In the genomic region with DNA sequence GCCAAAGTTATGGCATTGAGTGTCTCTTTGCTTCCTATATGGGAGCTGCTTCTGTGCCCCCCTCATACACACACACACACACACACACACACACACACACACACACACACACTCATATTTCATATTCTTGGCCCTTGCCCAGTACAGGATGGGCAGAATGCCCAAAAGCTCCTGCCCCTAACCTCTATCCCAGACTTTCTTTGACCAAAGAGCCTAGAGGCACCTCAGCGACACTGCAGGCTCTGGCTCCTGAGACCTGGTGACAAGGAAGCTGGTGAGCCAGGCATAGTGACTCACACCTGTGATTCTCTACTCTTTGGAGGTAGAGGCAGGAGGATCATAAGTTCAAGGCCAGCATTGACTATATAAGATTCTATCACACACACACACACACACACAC, we compare ENCODE assay signal across 9 mouse cellular contexts. TPM values are rescaled to one million over a fixed set of nuclear protein-coding genes. Genes with fewer than 3 reads are reported as not detected.
DNase-seq lines count a peak whose midpoint lies in the region; ATAC-seq lines count a peak whose summit lies in the region.
"Had no signal": no experiment of that assay in that cellular context is flagged by ENCODE, and none has a peak within 500 bp of the region (broad histone marks: within the 10 kb centered on the region; RNA-seq: fewer than 3 reads in every experiment).

No protein-coding gene starts in this region.

- peak; percentile 40 for DNase-seq in kidney, postnatal 10 days
- no peak for DNase-seq in kidney, postnatal 14 days
- DNase-seq in embryonic facial prominence, embryonic 10.5 days (ENCODE audit: low spot score): no peak
- no peak for DNase-seq in hindbrain, embryonic 14.5 days (ENCODE audit: low spot score)
- DNase-seq in left cerebral cortex, adult 11 months (ENCODE audit: low spot score): no peak
- DNase-seq in layer of hippocampus, postnatal 14 days (ENCODE audit: low spot score in 2 of 2): no peak

- no peak overlapping the region for H3K27ac ChIP-seq in embryonic facial prominence, embryonic 10.5 days (replicated peaks)
- peak overlapping the region; percentile 69; the same call in 1 of the 2 replicates for H3K27ac ChIP-seq in hindbrain, embryonic 14.5 days
- H3K27ac ChIP-seq in neural tube, embryonic 15.5 days (replicated peaks): peak overlapping the region; percentile 97; the same call in 1 of the 2 replicates

- peaks cover 64% of the 10 kb centered on the region for H3K4me1 ChIP-seq in embryonic facial prominence, embryonic 10.5 days
- H3K4me1 ChIP-seq in hindbrain, embryonic 14.5 days (replicated peaks; ENCODE audit: control insufficient read depth, insufficient read depth, low read length): peaks cover 33% of the 10 kb centered on the region
- peaks cover 51% of the 10 kb centered on the region for H3K4me1 ChIP-seq in neural tube, embryonic 15.5 days

- H3K9ac ChIP-seq in hindbrain, embryonic 14.5 days: peak overlapping the region; percentile 34; the same call in 1 of the 2 replicates
- peak overlapping the region; percentile 99 for H3K9ac ChIP-seq in neural tube, embryonic 15.5 days (replicated peaks)
- H3K9ac ChIP-seq: heart, embryonic 12.5 days had no signal

- 57% methylated on average over 1 of the region's 1 CpGs for WGBS in embryonic facial prominence, embryonic 10.5 days
- 40% methylated on average over 1 of the region's 1 CpGs for WGBS in hindbrain, embryonic 14.5 days
- WGBS in neural tube, embryonic 15.5 days: 40% methylated on average over 1 of the region's 1 CpGs

- peaks cover 26% of the 10 kb centered on the region for H3K36me3 ChIP-seq in embryonic facial prominence, embryonic 10.5 days (replicated peaks)
- H3K36me3 ChIP-seq in hindbrain, embryonic 14.5 days (replicated peaks; ENCODE audit: control insufficient read depth, insufficient read depth): peaks cover 31% of the 10 kb centered on the region
- H3K36me3 ChIP-seq in neural tube, embryonic 15.5 days: peaks cover 28% of the 10 kb centered on the region

- no peak for ATAC-seq in hindbrain, embryonic 14.5 days (ENCODE audit: low FRiP score)
- ATAC-seq in neural tube, embryonic 15.5 days (ENCODE audit: low FRiP score): no peak

- H3K4me3 ChIP-seq in embryonic facial prominence, embryonic 10.5 days: peak overlapping the region; percentile 87; the same call in 1 of the 2 replicates
- H3K4me3 ChIP-seq in hindbrain, embryonic 14.5 days (replicated peaks; ENCODE audit: low read length): peak overlapping the region; percentile 80
- peak overlapping the region; percentile 97 for H3K4me3 ChIP-seq in neural tube, embryonic 15.5 days (replicated peaks)

- peak overlapping the region; percentile 68 for H3K4me2 ChIP-seq in hindbrain, embryonic 14.5 days (replicated peaks)
- H3K4me2 ChIP-seq in neural tube, embryonic 15.5 days: peak overlapping the region; percentile 70

- peaks cover 26% of the 10 kb centered on the region for H3K27me3 ChIP-seq in embryonic facial prominence, embryonic 10.5 days (replicated peaks; ENCODE audit: low read depth, poor library complexity, severe bottlenecking)
- H3K27me3 ChIP-seq in hindbrain, embryonic 14.5 days (ENCODE audit: control insufficient read depth, insufficient read depth, low read length): no peaks in the 10 kb centered on the region
- no peaks in the 10 kb centered on the region for H3K27me3 ChIP-seq in neural tube, embryonic 15.5 days (replicated peaks)

- no peaks in the 10 kb centered on the region for H3K9me3 ChIP-seq in embryonic facial prominence, embryonic 10.5 days
- no peaks in the 10 kb centered on the region for H3K9me3 ChIP-seq in hindbrain, embryonic 14.5 days (ENCODE audit: control insufficient read depth, low read length)
- no peaks in the 10 kb centered on the region for H3K9me3 ChIP-seq in neural tube, embryonic 15.5 days (replicated peaks)
- H3K9me3 ChIP-seq: heart, embryonic 12.5 days had no signal

RNA-seq across cellular contexts. Expression of a gene that starts 2.1 kb away (rescaled TPM):
- 5.3 and 5.7 TPM in 2 replicates for polyA plus RNA-seq in embryonic facial prominence, embryonic 10.5 days (2016; fragmentation: Nextera tagmentation; extraction: Ambion mirVana)
- 40.0 and 40.3 TPM in 2 replicates for polyA plus RNA-seq in hindbrain, embryonic 14.5 days (2014; fragmentation: Nextera tagmentation; extraction: Ambion mirVana)
- 50.9 and 63.0 TPM in 2 replicates for polyA plus RNA-seq in neural tube, embryonic 15.5 days (2015; fragmentation: Nextera tagmentation; extraction: Ambion mirVana)
- total RNA-seq in layer of hippocampus, postnatal 14 days (2021): 100 to 1,000 TPM; 128 to 131 TPM

RNA-seq across cellular contexts. Expression of a gene that starts 5.8 kb away (rescaled TPM):
- 1,206 and 1,219 TPM in 2 replicates for polyA plus RNA-seq in embryonic facial prominence, embryonic 10.5 days (2016; fragmentation: Nextera tagmentation; extraction: Ambion mirVana)
- 614 and 694 TPM in 2 replicates for polyA plus RNA-seq in hindbrain, embryonic 14.5 days (2014; fragmentation: Nextera tagmentation; extraction: Ambion mirVana)
- polyA plus RNA-seq in neural tube, embryonic 15.5 days (2015; fragmentation: Nextera tagmentation; extraction: Ambion mirVana): 655 and 750 TPM in 2 replicates
- total RNA-seq in layer of hippocampus, postnatal 14 days (2021): 100 to 1,000 TPM; 532 to 602 TPM

RNA-seq across cellular contexts. Expression of a gene that starts 24.7 kb away (rescaled TPM):
- polyA plus RNA-seq in embryonic facial prominence, embryonic 10.5 days (2016; fragmentation: Nextera tagmentation; extraction: Ambion mirVana): 15.6 and 19.2 TPM in 2 replicates
- polyA plus RNA-seq in hindbrain, embryonic 14.5 days (2014; fragmentation: Nextera tagmentation; extraction: Ambion mirVana): 6.5 and 11.0 TPM in 2 replicates
- 11.8 and 14.0 TPM in 2 replicates for polyA plus RNA-seq in neural tube, embryonic 15.5 days (2015; fragmentation: Nextera tagmentation; extraction: Ambion mirVana)
- 1 to 10 TPM; 1.5 to 1.6 TPM for total RNA-seq in layer of hippocampus, postnatal 14 days (2021)

RNA-seq across cellular contexts. Expression of a gene that starts 32.6 kb away (rescaled TPM):
- polyA plus RNA-seq in embryonic facial prominence, embryonic 10.5 days (2016; fragmentation: Nextera tagmentation; extraction: Ambion mirVana): 0.25 and 0.47 TPM in 2 replicates
- polyA plus RNA-seq in hindbrain, embryonic 14.5 days (2014; fragmentation: Nextera tagmentation; extraction: Ambion mirVana): 6.7 and 7.3 TPM in 2 replicates
- polyA plus RNA-seq in neural tube, embryonic 15.5 days (2015; fragmentation: Nextera tagmentation; extraction: Ambion mirVana): 15.8 and 18.2 TPM in 2 replicates
- 10 to 100 TPM; 27.2 to 31.0 TPM for total RNA-seq in layer of hippocampus, postnatal 14 days (2021)
- total RNA-seq: liver, adult 2 months had no signal
- polyA plus RNA-seq: liver, adult 2 months had no signal

RNA-seq across cellular contexts. Expression of a gene that starts 34.5 kb away (rescaled TPM):
- polyA plus RNA-seq in embryonic facial prominence, embryonic 10.5 days (2016; fragmentation: Nextera tagmentation; extraction: Ambion mirVana): 0.07 and 0.13 TPM in 2 replicates
- polyA plus RNA-seq in hindbrain, embryonic 14.5 days (2014; fragmentation: Nextera tagmentation; extraction: Ambion mirVana): 0.90 and 1.1 TPM in 2 replicates
- 1.1 and 1.8 TPM in 2 replicates for polyA plus RNA-seq in neural tube, embryonic 15.5 days (2015; fragmentation: Nextera tagmentation; extraction: Ambion mirVana)
- 1 to 10 TPM; 7.9 to 9.6 TPM for total RNA-seq in layer of hippocampus, postnatal 14 days (2021)
